Comparison of ENCODE assay signal across 15 mouse cellular contexts in the genomic region with DNA sequence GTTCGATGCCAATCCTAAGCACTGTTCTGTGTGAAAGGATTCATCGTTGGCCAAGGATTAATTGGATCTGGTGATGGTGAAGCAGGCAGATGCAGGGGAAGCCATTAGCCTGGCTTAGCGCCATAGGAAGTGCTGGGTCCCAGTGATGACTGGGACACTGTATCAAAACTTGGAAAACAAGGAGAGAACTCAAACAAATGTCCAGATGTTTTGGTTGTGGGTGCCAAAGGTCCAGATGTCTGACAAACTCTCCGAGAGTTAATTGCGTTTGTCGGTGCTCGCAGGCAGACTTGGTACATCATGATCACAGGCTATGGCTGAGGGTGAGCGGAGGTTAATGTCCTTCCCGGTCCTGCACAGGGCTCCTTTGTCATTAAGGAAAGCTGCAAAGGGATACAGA.
DNase-seq lines count a peak whose midpoint lies in the region; ATAC-seq and TF ChIP-seq lines count a peak whose summit lies in the region.
"Had no signal": no experiment of that assay in that cellular context is flagged by ENCODE, and none has a peak within 500 bp of the region (broad histone marks: within the 10 kb centered on the region; RNA-seq: fewer than 3 reads in every experiment).

No protein-coding gene starts in this region.

- no peak for TF ChIP-seq POLR2A in lung, adult 2 months (IDR thresholded peaks at IDR 0.05; ENCODE audit: borderline replicate concordance, extremely low read depth, low read depth, low read length)

- H3K4me2 ChIP-seq in midbrain, postnatal 0 days (ENCODE audit: low read depth, low read length, poor library complexity, severe bottlenecking): no peak overlapping the region
- H3K4me2 ChIP-seq in midbrain, embryonic 15.5 days: no peak overlapping the region
- H3K4me2 ChIP-seq: hindbrain, embryonic 13.5 days; liver, embryonic 15.5 days; midbrain, embryonic 11.5 days; neural tube, embryonic 12.5 days had no signal

- no peak overlapping the region for H3K27ac ChIP-seq in midbrain, postnatal 0 days (ENCODE audit: low read depth, low read length)
- H3K27ac ChIP-seq in midbrain, embryonic 15.5 days: no peak overlapping the region
- H3K27ac ChIP-seq: hindbrain, embryonic 13.5 days; liver, embryonic 15.5 days; neural tube, embryonic 12.5 days had no signal

- H3K27me3 ChIP-seq in midbrain, postnatal 0 days (ENCODE audit: insufficient read depth, low read length): no peaks in the 10 kb centered on the region; the same call in 1 of the 2 replicates
- no peaks in the 10 kb centered on the region for H3K27me3 ChIP-seq in midbrain, embryonic 15.5 days (replicated peaks)
- H3K27me3 ChIP-seq: liver, embryonic 15.5 days; neural tube, embryonic 12.5 days had no signal

- no peak for TF ChIP-seq CTCF in midbrain, postnatal 0 days (IDR thresholded peaks at IDR 0.05)
- no peak for TF ChIP-seq CTCF in lung, adult 2 months (IDR thresholded peaks at IDR 0.05; ENCODE audit: insufficient read depth, low read length)

- peak; percentile 36 to 56 for DNase-seq in cerebellum, postnatal 10 days
- peak; percentile 32 for DNase-seq in midbrain, postnatal 0 days (ENCODE audit: low spot score)
- DNase-seq in lung, adult 2 months: peak; percentile 15
- peak; percentile 7 for DNase-seq in testis, postnatal 14 days (ENCODE audit: low spot score)
- no peak for DNase-seq in adrenal gland, adult 18-20 months (ENCODE audit: low spot score in 2 of 2)
- DNase-seq: adrenal gland, postnatal 10 days; kidney, adult 18-20 months; retina, postnatal 1 day had no signal

- H3K9ac ChIP-seq in midbrain, postnatal 0 days (replicated peaks; ENCODE audit: low read length, poor library complexity, severe bottlenecking): no peak overlapping the region
- H3K9ac ChIP-seq in midbrain, embryonic 15.5 days: no peak overlapping the region
- H3K9ac ChIP-seq: hindbrain, embryonic 13.5 days; liver, embryonic 15.5 days; neural tube, embryonic 12.5 days had no signal

- H3K9me3 ChIP-seq in midbrain, postnatal 0 days (ENCODE audit: low read length): no peaks in the 10 kb centered on the region
- no peaks in the 10 kb centered on the region for H3K9me3 ChIP-seq in midbrain, embryonic 15.5 days
- H3K9me3 ChIP-seq: hindbrain, embryonic 13.5 days; liver, embryonic 15.5 days; neural tube, embryonic 12.5 days had no signal

- H3K36me3 ChIP-seq in midbrain, postnatal 0 days (ENCODE audit: insufficient read depth, low read length): no peaks in the 10 kb centered on the region
- H3K36me3 ChIP-seq in midbrain, embryonic 15.5 days (replicated peaks): no peaks in the 10 kb centered on the region
- H3K36me3 ChIP-seq: hindbrain, embryonic 13.5 days; liver, embryonic 15.5 days; neural tube, embryonic 12.5 days had no signal

- 83% methylated on average over 9 of the region's 9 CpGs for WGBS in midbrain, postnatal 0 days
- WGBS in midbrain, embryonic 15.5 days: 91% methylated on average over 9 of the region's 9 CpGs
- 55% methylated on average over 9 of the region's 9 CpGs for WGBS in lung, adult 2 months

- H3K4me1 ChIP-seq in midbrain, postnatal 0 days (ENCODE audit: insufficient read depth, low read length): no peaks in the 10 kb centered on the region
- H3K4me1 ChIP-seq in midbrain, embryonic 15.5 days: no peaks in the 10 kb centered on the region
- H3K4me1 ChIP-seq in lung, adult 2 months (ENCODE audit: control insufficient read depth, insufficient read depth, low read length): no peaks in the 10 kb centered on the region
- H3K4me1 ChIP-seq: hindbrain, embryonic 13.5 days; liver, embryonic 15.5 days; neural tube, embryonic 12.5 days had no signal

- no peak for ATAC-seq in cerebellum, adult (ENCODE audit: insufficient number of reproducible peaks, low FRiP score, low TSS enrichment)
- no peak for ATAC-seq in midbrain, postnatal 0 days (ENCODE audit: low FRiP score)
- no peak for ATAC-seq in midbrain, embryonic 15.5 days (replicated peaks)
- no peak for ATAC-seq in inflammation-experienced regulatory T-cells, adult 6 months

- no peak overlapping the region for H3K4me3 ChIP-seq in midbrain, postnatal 0 days (ENCODE audit: low read depth, low read length)
- H3K4me3 ChIP-seq in midbrain, embryonic 15.5 days: no peak overlapping the region
- H3K4me3 ChIP-seq in lung, adult 2 months (replicated peaks; ENCODE audit: extremely low read depth, low read depth, low read length): no peak overlapping the region
- H3K4me3 ChIP-seq: hindbrain, embryonic 13.5 days; liver, embryonic 15.5 days; neural tube, embryonic 12.5 days had no signal

Comparison
In these comparisons a context has a peak if more than half of its experiments do, and no peak if none do; other contexts are left out.
1. DNase-seq: peak in cerebellum, postnatal 10 days (2 of 2), midbrain, postnatal 0 days (single experiment), lung, adult 2 months (single experiment) and testis, postnatal 14 days (single experiment); none in adrenal gland, adult 18-20 months (0 of 2).